Mouse (Mus musculus) heart, postnatal 25 days (tissue): ENCODE measurements around the gene Slc38a10. TPM values are rescaled to one million over a fixed set of nuclear protein-coding genes. Genes with fewer than 3 reads are reported as not detected.
A peak's percentile ranks its signal among the peaks of the same experiment; 100 is the strongest.

Experiments used
- DNase-seq: peaks from one replicate; pipeline ENCODE4 v3.0.0; 2022; ENCODE audit warnings: low spot score
- intact Hi-C: fragments of 180-260 bp; cut with DNase I; formaldehyde crosslinking; loops from one replicate; pipeline ENCODE4 v1.15.1; 2025
- total RNA-seq, 2 experiments: library from RNA; stranded (reverse); gene quantifications; 2 replicates each; pipeline ENCODE4 v1.2.3; 2021

Slc38a10 gene
- total RNA-seq, 2 experiments from 2014 or later = 75.9 to 78.0 TPM

GRCm38 (mm10) chr11:120114488-120115215 is 36.5 kb downstream of the Slc38a10 start:
- intact Hi-C loops = loop anchor here (5.0 kb wide), 3 partner anchors 53 to 308 kb away; no protein-coding TSS in a partner anchor
- no peak for DNase-seq

GRCm38 (mm10) chr11:120112136-120112535 is 39.0 kb downstream of the Slc38a10 start:
- no peak for DNase-seq
- intact Hi-C loops = loop anchor here (5.0 kb wide), 3 partner anchors 55 to 310 kb away; no protein-coding TSS in a partner anchor

- intact Hi-C loops = loop anchor here (1.0 to 5.0 kb wide), 4 partner anchors 56 to 311 kb away; no protein-coding TSS in a partner anchor
These were observed 40.1 kb downstream of the Slc38a10 start for GRCm38 (mm10) chr11:120111033-120111432.

GRCm38 (mm10) chr11:120110554-120110953 is 40.6 kb downstream of the Slc38a10 start:
- DNase-seq = no peak
- intact Hi-C loops = loop anchor here (5.0 kb wide), 3 partner anchors 57 to 312 kb away; no protein-coding TSS in a partner anchor

More at GRCm38 (mm10) chr11:120111033-120111432, 40.1 kb downstream of the Slc38a10 start:
- no peak for DNase-seq

GRCm38 (mm10) chr11:120109558-120110210 is 41.5 kb downstream of the Slc38a10 start:
- intact Hi-C loops = loop anchor here (5.0 kb wide), 3 partner anchors 58 to 313 kb away; no protein-coding TSS in a partner anchor
- no peak for DNase-seq

GRCm38 (mm10) chr11:120107796-120108195 is 43.4 kb downstream of the Slc38a10 start:
- no peak for DNase-seq
- intact Hi-C loops = no loop called here

- intact Hi-C loops = no loop called here
- DNase-seq = no peak
These were observed 44.1 kb downstream of the Slc38a10 start for GRCm38 (mm10) chr11:120107026-120107425.

GRCm38 (mm10) chr11:120103431-120103997 is 47.6 kb downstream of the Slc38a10 start:
- DNase-seq = no peak
- intact Hi-C loops = loop anchor here (5.0 kb wide), 1 partner anchor 71 kb away; no protein-coding TSS in a partner anchor

GRCm38 (mm10) chr11:120101036-120101435 is 50.1 kb downstream of the Slc38a10 start:
- no peak for DNase-seq
- intact Hi-C loops = loop anchor here (1.0 to 5.0 kb wide), 2 partner anchors 69 to 88 kb away; no protein-coding TSS in a partner anchor

- intact Hi-C loops = no loop called here
- peak; percentile 99 for DNase-seq
These were observed 52.3 kb downstream of the Slc38a10 start, which contains the start of the genes Tepsin and Ndufaf8 for GRCm38 (mm10) chr11:120098588-120099511. Gene Tepsin (minus strand): TSS chr11:120098731. Gene Ndufaf8 (plus strand): TSS chr11:120098928.

GRCm38 (mm10) chr11:120092817-120093591 is 58.1 kb downstream of the Slc38a10 start:
- no peak for DNase-seq
- intact Hi-C loops = no loop called here

GRCm38 (mm10) chr11:120090661-120091060 is 60.5 kb downstream of the Slc38a10 start:
- DNase-seq = no peak
- intact Hi-C loops = no loop called here

- peak; percentile 97 for DNase-seq
- intact Hi-C loops = loop anchor here (10.0 kb wide), 1 partner anchor 142 kb away; the partner anchor contains the start of gene Baiap2
These were observed 64.4 kb downstream of the Slc38a10 start, which contains the start of gene Cep131 for GRCm38 (mm10) chr11:120086702-120087152. Gene Cep131 (minus strand): TSS chr11:120086827.

GRCm38 (mm10) chr11:120085891-120086627 is 65.1 kb downstream of the Slc38a10 start:
- peak; percentile 13 for DNase-seq
- intact Hi-C loops = loop anchor here (10.0 kb wide), 1 partner anchor 141 kb away; the partner anchor contains the start of gene Baiap2

GRCm38 (mm10) chr11:120080282-120080681 is 70.9 kb downstream of the Slc38a10 start:
- DNase-seq = no peak
- intact Hi-C loops = loop anchor here (10.0 kb wide), 1 partner anchor 135 kb away; the partner anchor contains the start of gene Baiap2

- intact Hi-C loops = no loop called here
- DNase-seq = no peak
These were observed 75.0 kb downstream of the Slc38a10 start for GRCm38 (mm10) chr11:120076191-120076590.

GRCm38 (mm10) chr11:120072986-120073647 is 78.0 kb downstream of the Slc38a10 start:
- no peak for DNase-seq
- intact Hi-C loops = no loop called here
